Mouse (Mus musculus) R1 (cell line): Measurements from ENCODE around the gene Pdzd7.

Experiments used
- DNase-seq: peaks from one replicate; pipeline ENCODE4 v3.0.0-alpha.2; 2018; ENCODE audit warnings: low read depth, low spot score

The Pdzd7 gene

GRCm38 (mm10) chr19:44985159-44985988 is 60.1 kb downstream of the Pdzd7 start:
- DNase-seq = no peak

GRCm38 (mm10) chr19:44984420-44984819 is 61.1 kb downstream of the Pdzd7 start:
- no peak for DNase-seq

DNA sequence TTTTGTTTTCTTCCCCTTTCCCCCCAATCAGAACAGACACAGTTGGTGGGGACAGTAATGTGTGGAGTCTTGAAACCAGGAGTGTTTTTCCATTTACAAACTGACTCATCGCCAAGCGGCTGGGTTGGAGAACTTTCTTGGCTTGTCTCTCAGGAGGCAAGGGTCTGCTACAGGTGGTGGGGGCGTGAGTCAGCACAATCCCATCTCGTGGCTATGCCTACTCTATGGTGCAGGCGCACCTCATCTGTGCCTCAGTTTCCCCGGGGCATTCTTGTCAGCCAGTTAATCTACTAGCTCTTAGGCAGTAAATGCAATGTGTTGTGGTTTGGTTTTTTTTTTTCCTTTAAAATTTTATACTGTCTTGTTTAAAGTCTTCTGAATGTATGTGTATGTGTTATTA is 62.2 kb downstream of the Pdzd7 start:
- no peak for DNase-seq

DNA sequence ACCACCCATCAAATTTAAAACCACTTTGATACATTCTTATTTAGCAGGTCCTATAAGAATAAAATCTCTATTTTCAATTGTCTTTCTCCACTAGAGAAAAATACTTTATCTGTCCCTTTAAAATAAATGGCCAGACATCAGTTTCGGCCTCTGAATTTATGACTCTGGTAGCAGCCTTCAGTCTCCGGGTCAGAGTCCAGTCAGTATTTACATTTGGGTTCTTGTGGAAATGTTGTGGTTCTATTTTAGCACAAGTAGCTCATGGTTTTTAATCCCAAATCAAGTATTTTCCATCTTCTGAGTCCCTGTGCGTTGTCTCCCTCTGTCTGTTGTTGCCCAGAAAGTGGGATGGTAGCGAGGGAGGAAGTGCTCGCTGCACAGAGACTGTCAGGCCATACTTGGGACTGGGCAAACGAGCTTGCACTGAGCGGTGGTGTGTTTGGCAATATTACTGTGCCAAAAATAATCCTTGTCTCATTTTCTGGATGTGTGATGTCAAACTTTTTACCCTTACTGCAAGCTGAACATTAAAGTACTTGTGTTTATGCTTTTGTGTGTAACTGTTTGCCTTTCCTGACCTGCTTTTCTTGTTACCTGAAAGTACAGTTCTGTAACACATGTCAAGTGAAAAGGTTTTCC is 62.9 kb downstream of the Pdzd7 start:
- DNase-seq = no peak

- DNase-seq = no peak
These were observed 64.7 kb downstream of the Pdzd7 start for GRCm38 (mm10) chr19:44980787-44981186.

- DNase-seq = no peak
These were observed 68.4 kb downstream of the Pdzd7 start for GRCm38 (mm10) chr19:44977148-44977547.
